In genomic region chr3:31080791-31081502, GRCm38 (mm10) we compare ENCODE assay signal across 19 mouse cellular contexts. TPM values are rescaled to one million over a fixed set of nuclear protein-coding genes. Genes with fewer than 3 reads are reported as not detected.
DNase-seq lines count a peak whose midpoint lies in the region; ATAC-seq and TF ChIP-seq lines count a peak whose summit lies in the region.
"Had no signal": no experiment of that assay in that cellular context is flagged by ENCODE, and none has a peak within 500 bp of the region (broad histone marks: within the 10 kb centered on the region; RNA-seq: fewer than 3 reads in every experiment).

No protein-coding gene starts in this region.

- no peaks in the 10 kb centered on the region for H3K36me3 ChIP-seq in hindbrain, embryonic 16.5 days (ENCODE audit: control insufficient read depth, insufficient read depth, low read length)
- H3K36me3 ChIP-seq in hindbrain, embryonic 11.5 days (ENCODE audit: control insufficient read depth, insufficient read depth, low read length): no peaks in the 10 kb centered on the region
- no peaks in the 10 kb centered on the region for H3K36me3 ChIP-seq in liver, postnatal 0 days (replicated peaks; ENCODE audit: insufficient read depth, low read length)
- H3K36me3 ChIP-seq: embryonic facial prominence, embryonic 13.5 days; forebrain, embryonic 10.5 days; heart, embryonic 12.5 days; limb, embryonic 13.5 days; midbrain, embryonic 10.5 days; stomach, embryonic 15.5 days had no signal

- no peak overlapping the region for H3K27ac ChIP-seq in hindbrain, embryonic 16.5 days (ENCODE audit: low read depth, low read length)
- H3K27ac ChIP-seq in hindbrain, embryonic 11.5 days (ENCODE audit: low read depth, low read length): no peak overlapping the region
- H3K27ac ChIP-seq in liver, postnatal 0 days (ENCODE audit: low read depth): peak overlapping the region; percentile 69
- H3K27ac ChIP-seq: embryonic facial prominence, embryonic 13.5 days; forebrain, embryonic 10.5 days; limb, embryonic 13.5 days; midbrain, embryonic 10.5 days; stomach, embryonic 15.5 days had no signal

- no peak overlapping the region for H3K9ac ChIP-seq in hindbrain, embryonic 16.5 days (ENCODE audit: low read depth, low read length)
- H3K9ac ChIP-seq in hindbrain, embryonic 11.5 days (ENCODE audit: low read depth, low read length): no peak overlapping the region
- H3K9ac ChIP-seq in liver, postnatal 0 days (replicated peaks): no peak overlapping the region
- H3K9ac ChIP-seq: embryonic facial prominence, embryonic 13.5 days; heart, embryonic 12.5 days; limb, embryonic 13.5 days; stomach, embryonic 15.5 days had no signal

- H3K4me1 ChIP-seq in hindbrain, embryonic 16.5 days (ENCODE audit: control insufficient read depth, insufficient read depth, low read depth, low read length): no peaks in the 10 kb centered on the region; the same call in 1 of the 2 replicates
- H3K4me1 ChIP-seq in hindbrain, embryonic 11.5 days (replicated peaks; ENCODE audit: control insufficient read depth, insufficient read depth, low read length): no peaks in the 10 kb centered on the region
- peaks cover 26% of the 10 kb centered on the region for H3K4me1 ChIP-seq in liver, postnatal 0 days (ENCODE audit: insufficient read depth)

- no peak for TF ChIP-seq CTCF in liver, postnatal 0 days (IDR thresholded peaks at IDR 0.05; ENCODE audit: low read depth)

- H3K27me3 ChIP-seq in hindbrain, embryonic 16.5 days (replicated peaks; ENCODE audit: control insufficient read depth, insufficient read depth, low read length): no peaks in the 10 kb centered on the region
- no peaks in the 10 kb centered on the region for H3K27me3 ChIP-seq in hindbrain, embryonic 11.5 days (ENCODE audit: control insufficient read depth, insufficient read depth, low read length)
- no peaks in the 10 kb centered on the region for H3K27me3 ChIP-seq in liver, postnatal 0 days (ENCODE audit: insufficient read depth, low read length)
- H3K27me3 ChIP-seq: embryonic facial prominence, embryonic 13.5 days; limb, embryonic 13.5 days; Patski; stomach, embryonic 15.5 days had no signal

- ATAC-seq in hindbrain, embryonic 16.5 days: peak; percentile 17; the same call in 1 of the 2 replicates
- no peak for ATAC-seq in hindbrain, embryonic 11.5 days (ENCODE audit: low FRiP score)
- ATAC-seq in liver, postnatal 0 days: no peak
- ATAC-seq: intestine, postnatal 0 days; Patski had no signal

- DNase-seq in adrenal gland, adult 2 months: peak; percentile 41
- no peak for DNase-seq in adrenal gland, adult 8-10 months
- DNase-seq in hindbrain, embryonic 11.5 days (ENCODE audit: low spot score): no peak
- peak; percentile 45 for DNase-seq in liver, postnatal 0 days
- no peak for DNase-seq in liver
- peak; percentile 65 for DNase-seq in kidney, adult 9 months
- no peak for DNase-seq in embryo, embryonic 10.5 days (ENCODE audit: low spot score)
- DNase-seq: cerebellum, postnatal 36 days; heart, postnatal 4 days; thymus, postnatal 14 days had no signal

- 81% methylated on average over 10 of the region's 10 CpGs for WGBS in hindbrain, embryonic 16.5 days
- WGBS in hindbrain, embryonic 11.5 days: 84% methylated on average over 10 of the region's 10 CpGs
- WGBS in liver, postnatal 0 days (ENCODE audit: insufficient replicate concordance): 77% methylated on average over 10 of the region's 10 CpGs

- H3K4me3 ChIP-seq in hindbrain, embryonic 16.5 days (ENCODE audit: low read length): no peak overlapping the region
- H3K4me3 ChIP-seq in hindbrain, embryonic 11.5 days (ENCODE audit: low read depth, low read length): no peak overlapping the region
- no peak overlapping the region for H3K4me3 ChIP-seq in liver, postnatal 0 days (ENCODE audit: low read depth, low read length)
- H3K4me3 ChIP-seq: embryonic facial prominence, embryonic 13.5 days; forebrain, embryonic 10.5 days; heart, embryonic 12.5 days; limb, embryonic 13.5 days; midbrain, embryonic 10.5 days; stomach, embryonic 15.5 days had no signal

- no peak for TF ChIP-seq EP300 in liver, postnatal 0 days (IDR thresholded peaks at IDR 0.05; ENCODE audit: low read depth)

- H3K9me3 ChIP-seq in hindbrain, embryonic 16.5 days (ENCODE audit: control insufficient read depth, low read length): no peaks in the 10 kb centered on the region
- H3K9me3 ChIP-seq in hindbrain, embryonic 11.5 days (ENCODE audit: control insufficient read depth, low read length): no peaks in the 10 kb centered on the region
- H3K9me3 ChIP-seq in liver, postnatal 0 days (ENCODE audit: low read length): no peaks in the 10 kb centered on the region
- H3K9me3 ChIP-seq: embryonic facial prominence, embryonic 13.5 days; forebrain, embryonic 10.5 days; heart, embryonic 12.5 days; limb, embryonic 13.5 days; midbrain, embryonic 10.5 days; stomach, embryonic 15.5 days had no signal

- H3K4me2 ChIP-seq in hindbrain, embryonic 16.5 days (ENCODE audit: low read length): no peak overlapping the region
- no peak overlapping the region for H3K4me2 ChIP-seq in hindbrain, embryonic 11.5 days (replicated peaks; ENCODE audit: low read depth, low read length)
- no peak overlapping the region for H3K4me2 ChIP-seq in liver, postnatal 0 days (ENCODE audit: low read depth, low read length)
- H3K4me2 ChIP-seq: embryonic facial prominence, embryonic 13.5 days; heart, embryonic 12.5 days; limb, embryonic 13.5 days; stomach, embryonic 15.5 days had no signal

RNA-seq across cellular contexts. Expression of gene Skil, which starts 13.9 kb away (rescaled TPM):
- 10 to 100 TPM; 36.2 to 36.9 TPM for total RNA-seq in adrenal gland, adult 2 months (2021)
- polyA plus RNA-seq in adrenal gland, adult 2 months (2012; rRNA removed): 2.0 and 2.1 TPM in 2 replicates
- 10 to 100 TPM; 29.2 to 39.4 (median 34.0) TPM for total RNA-seq in adrenal gland, adult 8-10 months (2022)
- 20.4 and 23.5 TPM in 2 replicates for polyA plus RNA-seq in hindbrain, embryonic 16.5 days (2015; fragmentation: Nextera tagmentation; extraction: Ambion mirVana)
- 57.9 and 71.1 TPM in 2 replicates for polyA plus RNA-seq in hindbrain, embryonic 11.5 days (2014; fragmentation: Nextera tagmentation; extraction: Ambion mirVana)
- 7.3 and 8.2 TPM in 2 replicates for polyA plus RNA-seq in liver, postnatal 0 days (2015; fragmentation: Nextera tagmentation; extraction: Ambion mirVana)

Comparison
In these comparisons a context has a peak if more than half of its experiments do, and no peak if none do; other contexts are left out.
1. DNase-seq: peak in adrenal gland, adult 2 months (single experiment), liver, postnatal 0 days (single experiment) and kidney, adult 9 months (single experiment); none in adrenal gland, adult 8-10 months (single experiment), hindbrain, embryonic 11.5 days (single experiment), liver (single experiment) and embryo, embryonic 10.5 days (single experiment).